Mouse (Mus musculus) CD4-positive, CD25-positive, alpha-beta regulatory T cell, adult 2 months (primary cell): ENCODE measurements around the gene Galnt16.
A peak's percentile ranks its signal among the peaks of the same experiment; 100 is the strongest.

Source experiments
- DNase-seq: peaks from one replicate; pipeline ENCODE4 v3.0.0-alpha.2; 2012; ENCODE audit warnings: low read depth, low spot score

Gene Galnt16

GRCm38 (mm10) chr12:80530630-80531029 lies 12.6 kb downstream of the Galnt16 start:
- DNase-seq, result no peak

- DNase-seq, result no peak
Measured at GRCm38 (mm10) chr12:80531585-80531984, 13.5 kb downstream of the Galnt16 start.

GRCm38 (mm10) chr12:80533876-80534275 lies 15.8 kb downstream of the Galnt16 start:
- no peak for DNase-seq

- no peak for DNase-seq
Measured at GRCm38 (mm10) chr12:80537313-80537712, 19.2 kb downstream of the Galnt16 start.

GRCm38 (mm10) chr12:80538311-80538710 lies 20.2 kb downstream of the Galnt16 start:
- DNase-seq, result no peak

GRCm38 (mm10) chr12:80545310-80545709 lies 27.2 kb downstream of the Galnt16 start:
- DNase-seq, result no peak

GRCm38 (mm10) chr12:80549646-80550045 lies 31.6 kb downstream of the Galnt16 start:
- no peak for DNase-seq

- no peak for DNase-seq
Measured at GRCm38 (mm10) chr12:80553157-80553556, 35.1 kb downstream of the Galnt16 start.

GRCm38 (mm10) chr12:80554312-80554711 lies 36.2 kb downstream of the Galnt16 start:
- no peak for DNase-seq

- DNase-seq, result no peak
Measured at GRCm38 (mm10) chr12:80561904-80562303, 43.8 kb downstream of the Galnt16 start.

- DNase-seq, result no peak
Measured at GRCm38 (mm10) chr12:80562793-80563192, 44.7 kb downstream of the Galnt16 start.

- DNase-seq, result no peak
Measured at GRCm38 (mm10) chr12:80564990-80565389, 46.9 kb downstream of the Galnt16 start.

GRCm38 (mm10) chr12:80565793-80566192 lies 47.7 kb downstream of the Galnt16 start:
- DNase-seq, result no peak

GRCm38 (mm10) chr12:80566502-80566901 lies 48.4 kb downstream of the Galnt16 start:
- DNase-seq, result no peak

- no peak for DNase-seq
Measured at GRCm38 (mm10) chr12:80567375-80567774, 49.3 kb downstream of the Galnt16 start.

GRCm38 (mm10) chr12:80569561-80569960 lies 51.5 kb downstream of the Galnt16 start:
- DNase-seq, result no peak

- DNase-seq, result no peak
Measured at GRCm38 (mm10) chr12:80574318-80574717, 56.2 kb downstream of the Galnt16 start.

GRCm38 (mm10) chr12:80574825-80575371 lies 56.8 kb downstream of the Galnt16 start:
- no peak for DNase-seq

GRCm38 (mm10) chr12:80577049-80577448 lies 59.0 kb downstream of the Galnt16 start:
- DNase-seq, result peak; percentile 55

GRCm38 (mm10) chr12:80581357-80581756 lies 63.3 kb downstream of the Galnt16 start:
- DNase-seq, result no peak

- DNase-seq, result peak; percentile 12
Measured at GRCm38 (mm10) chr12:80584973-80585372, 66.9 kb downstream of the Galnt16 start.

GRCm38 (mm10) chr12:80594141-80594540 lies 76.1 kb downstream of the Galnt16 start:
- no peak for DNase-seq

GRCm38 (mm10) chr12:80594781-80595180 lies 76.7 kb downstream of the Galnt16 start:
- no peak for DNase-seq

- no peak for DNase-seq
Measured at GRCm38 (mm10) chr12:80595566-80595965, 77.5 kb downstream of the Galnt16 start.
